Mouse (Mus musculus) hindbrain, embryonic 12.5 days (tissue): Measurements from ENCODE around the gene Cel. TPM values are rescaled to one million over a fixed set of nuclear protein-coding genes. Genes with fewer than 3 reads are reported as not detected.

ENCODE experiments used
- ATAC-seq: fragments of 200-750 bp; cut with Nextera tagmentation; 2 replicates; pipeline ENCODE4 v1.8.0; 2017; ENCODE audit warnings: moderate TSS enrichment; ENCODE audit not compliant: low FRiP score
- H3K27ac ChIP-seq: fragments of 300-500 bp; sonication (generic); 2 replicates; pipeline ENCODE4 v1.5.1; 2016; ENCODE audit warnings: mild to moderate bottlenecking
- H3K27me3 ChIP-seq: fragments of 300-500 bp; sonication (generic); 2 replicates; pipeline ENCODE4 v1.6.1; 2016; ENCODE audit warnings: mild to moderate bottlenecking
- H3K36me3 ChIP-seq: fragments of 300-500 bp; sonication (generic); 2 replicates; pipeline ENCODE4 v1.6.1; 2016; ENCODE audit warnings: mild to moderate bottlenecking
- H3K4me1 ChIP-seq: fragments of 300-500 bp; sonication (generic); 2 replicates; pipeline ENCODE4 v1.6.1; 2016
- H3K4me2 ChIP-seq: fragments of 300-500 bp; sonication (generic); replicated peaks from 2 replicates; pipeline ENCODE4 v1.6.1; 2016; ENCODE audit warnings: mild to moderate bottlenecking
- H3K4me3 ChIP-seq: fragments of 300-500 bp; sonication (generic); 2 replicates; pipeline ENCODE4 v1.5.1; 2016; ENCODE audit warnings: mild to moderate bottlenecking
- H3K9ac ChIP-seq: fragments of 300-500 bp; sonication (generic); 2 replicates; pipeline ENCODE4 v1.6.1; 2016; ENCODE audit warnings: mild to moderate bottlenecking, moderate library complexity
- H3K9me3 ChIP-seq: fragments of 300-500 bp; sonication (generic); replicated peaks from 2 replicates; pipeline ENCODE4 v1.6.1; 2016; ENCODE audit warnings: mild to moderate bottlenecking
- WGBS: fragments of 180-500 bp; shearing (Covaris S2); methylation state at CpG from one replicate; pipeline ENCODE4 v1.1.7; 2016; 5-methylcytosine and 5-hydroxymethylcytosine counted together
- polyA plus RNA-seq: library from polyadenylated mRNA; unstranded; fragments of >200 nt; fragmentation: Nextera tagmentation; extraction: Ambion mirVana; gene quantifications from 2 replicates; pipeline ENCODE4 v1.2.1, GENCODE M21; 2016

The Cel gene
- polyA plus RNA-seq, result not detected in 2 replicates

DNA sequence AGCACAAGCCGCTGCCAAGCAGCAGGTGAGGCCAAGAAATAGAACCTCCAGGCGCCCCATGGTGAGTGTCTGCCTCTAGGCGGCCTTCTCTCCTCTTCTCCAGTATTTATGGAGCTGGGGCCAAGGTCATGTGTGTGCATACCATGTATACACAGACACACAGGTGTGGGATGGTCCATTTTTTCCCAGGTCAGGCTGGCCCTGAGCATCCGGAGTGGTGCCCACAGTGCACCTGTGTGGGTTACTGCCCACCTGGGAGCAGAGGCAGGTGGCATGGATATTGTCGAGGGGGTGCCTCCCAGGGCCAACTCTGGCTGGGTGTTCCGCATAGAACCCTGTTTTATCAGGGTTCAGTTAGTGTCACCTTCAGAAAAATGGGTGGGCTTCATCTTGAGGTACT lies at the start of gene Cel:
Gene Cel (minus strand): TSS at position 101 of the 400 bp plus-strand sequence.
- 65% methylated on average over 6 of the region's 6 CpGs for WGBS
- no peaks in the 10 kb centered on the region for H3K9me3 ChIP-seq
- no peak within 1 kb of the TSS for H3K4me3 ChIP-seq
- peaks cover 38% of the 10 kb centered on the region for H3K36me3 ChIP-seq
- H3K4me2 ChIP-seq, result no peak within 1 kb of the TSS
- ATAC-seq, result no peak
- H3K4me1 ChIP-seq, result no peaks in the 10 kb centered on the region
- H3K27ac ChIP-seq, result no peak within 1 kb of the TSS
- H3K9ac ChIP-seq, result no peak within 1 kb of the TSS
- H3K27me3 ChIP-seq, result no peaks in the 10 kb centered on the region

DNA sequence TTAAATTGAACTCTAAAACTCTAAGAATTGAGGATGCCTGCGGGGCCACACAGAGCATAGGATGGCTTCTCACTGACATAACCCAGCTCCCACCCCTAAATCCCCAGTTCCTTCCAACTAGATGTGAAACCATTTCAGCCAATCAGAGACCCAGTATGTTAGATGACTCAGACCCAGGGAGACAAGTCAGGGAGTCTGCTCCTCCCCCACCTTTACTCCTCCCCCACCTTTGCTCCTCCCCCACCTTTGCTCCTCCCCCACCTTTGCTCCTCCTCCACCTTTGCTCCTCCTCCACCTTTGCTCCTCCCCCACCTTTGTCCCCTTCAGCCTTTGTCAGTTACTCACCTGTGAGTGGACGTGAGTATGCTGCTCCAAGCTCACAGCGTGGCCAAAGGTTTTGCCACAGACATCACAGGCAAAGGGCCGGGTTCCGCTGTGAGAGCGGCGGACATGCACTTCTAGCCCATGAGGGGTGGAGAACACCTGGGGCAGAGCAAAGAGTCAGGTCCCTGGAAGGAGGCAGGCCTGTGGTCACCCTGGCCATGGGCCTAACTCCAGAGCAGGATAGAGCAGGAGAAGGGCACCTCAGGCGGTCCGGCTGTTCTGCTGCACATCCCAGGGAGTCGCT lies 49.3 kb upstream of the Cel start:
- 69% methylated on average over 10 of the region's 10 CpGs for WGBS
- no peaks in the 10 kb centered on the region for H3K4me1 ChIP-seq
- no peak overlapping the region for H3K9ac ChIP-seq
- H3K27me3 ChIP-seq, result peaks cover 7% of the 10 kb centered on the region
- H3K27ac ChIP-seq, result no peak overlapping the region
- H3K4me2 ChIP-seq, result no peak overlapping the region
- no peak overlapping the region for H3K4me3 ChIP-seq
- ATAC-seq, result no peak
- H3K9me3 ChIP-seq, result no peaks in the 10 kb centered on the region
- H3K36me3 ChIP-seq, result no peaks in the 10 kb centered on the region

DNA sequence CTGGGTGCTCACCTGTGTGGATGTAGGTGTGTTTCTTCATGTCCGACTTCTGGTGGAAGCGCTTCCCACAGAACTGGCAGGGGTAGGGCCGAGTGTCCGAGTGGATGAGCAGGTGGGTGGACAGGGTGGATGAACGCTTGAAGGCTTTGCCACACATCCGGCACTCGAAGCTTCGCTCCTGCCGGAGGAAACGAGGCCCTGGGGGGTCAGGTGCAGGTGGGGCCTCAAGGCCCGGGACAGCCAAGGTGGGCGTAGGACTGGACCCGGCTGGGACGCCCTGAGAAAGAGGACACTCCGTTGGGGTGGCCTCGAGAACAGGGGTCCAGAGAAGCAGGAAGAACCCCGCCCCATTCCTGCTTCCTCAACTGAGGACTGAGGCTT lies 48.2 kb upstream of the Cel start:
- Histone ChIP-seq H3K4me3 (no peak overlapping the region), H3K27ac (no peak overlapping the region), H3K9ac (no peak overlapping the region), H3K9me3 (no peaks in the 10 kb centered on the region), H3K4me2 (no peak overlapping the region), H3K27me3 (peaks cover 6% of the 10 kb centered on the region), H3K4me1 (no peaks in the 10 kb centered on the region), H3K36me3 (no peaks in the 10 kb centered on the region)
- ATAC-seq, result no peak
- WGBS, result 82% methylated on average over 17 of the region's 17 CpGs

GRCm38 (mm10) chr2:28610716-28611406 lies 47.7 kb upstream of the Cel start:
- Histone ChIP-seq H3K4me2 (no peak overlapping the region), H3K36me3 (no peaks in the 10 kb centered on the region), H3K4me1 (peaks cover 1% of the 10 kb centered on the region; the same call in 1 of the 2 replicates), H3K9ac (no peak overlapping the region; the same call in 1 of the 2 replicates), H3K27ac (no peak overlapping the region), H3K9me3 (no peaks in the 10 kb centered on the region), H3K4me3 (no peak overlapping the region), H3K27me3 (peaks cover 6% of the 10 kb centered on the region)
- ATAC-seq, result no peak
- WGBS, result 51% methylated on average over 12 of the region's 12 CpGs

DNA sequence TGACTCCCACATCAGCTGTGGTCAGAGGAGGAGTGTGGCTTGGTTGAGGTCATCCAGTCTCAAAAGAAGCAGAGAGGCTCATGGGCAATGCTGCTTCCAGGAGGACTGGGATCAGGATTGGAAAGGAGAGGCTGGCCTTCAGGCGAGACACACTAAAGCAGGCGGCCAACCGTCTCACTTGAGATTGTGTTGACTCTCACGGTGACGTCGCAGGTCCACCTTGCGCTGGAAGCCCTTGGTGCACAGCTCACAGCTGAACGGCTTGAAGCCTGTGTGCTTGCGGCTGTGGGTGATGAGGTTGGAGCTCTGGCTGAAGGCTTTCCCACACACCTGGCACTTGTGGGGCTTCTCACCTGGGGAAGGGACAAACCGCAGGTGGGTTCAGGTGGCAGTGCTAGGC lies 46.6 kb upstream of the Cel start:
- H3K4me3 ChIP-seq, result no peak overlapping the region
- H3K36me3 ChIP-seq, result no peaks in the 10 kb centered on the region
- peaks cover 6% of the 10 kb centered on the region for H3K27me3 ChIP-seq
- 90% methylated on average over 10 of the region's 10 CpGs for WGBS
- H3K9me3 ChIP-seq, result no peaks in the 10 kb centered on the region
- H3K4me2 ChIP-seq, result no peak overlapping the region
- H3K4me1 ChIP-seq, result peaks cover 3% of the 10 kb centered on the region; the same call in 1 of the 2 replicates
- no peak for ATAC-seq
- H3K9ac ChIP-seq, result no peak overlapping the region
- no peak overlapping the region for H3K27ac ChIP-seq

DNA sequence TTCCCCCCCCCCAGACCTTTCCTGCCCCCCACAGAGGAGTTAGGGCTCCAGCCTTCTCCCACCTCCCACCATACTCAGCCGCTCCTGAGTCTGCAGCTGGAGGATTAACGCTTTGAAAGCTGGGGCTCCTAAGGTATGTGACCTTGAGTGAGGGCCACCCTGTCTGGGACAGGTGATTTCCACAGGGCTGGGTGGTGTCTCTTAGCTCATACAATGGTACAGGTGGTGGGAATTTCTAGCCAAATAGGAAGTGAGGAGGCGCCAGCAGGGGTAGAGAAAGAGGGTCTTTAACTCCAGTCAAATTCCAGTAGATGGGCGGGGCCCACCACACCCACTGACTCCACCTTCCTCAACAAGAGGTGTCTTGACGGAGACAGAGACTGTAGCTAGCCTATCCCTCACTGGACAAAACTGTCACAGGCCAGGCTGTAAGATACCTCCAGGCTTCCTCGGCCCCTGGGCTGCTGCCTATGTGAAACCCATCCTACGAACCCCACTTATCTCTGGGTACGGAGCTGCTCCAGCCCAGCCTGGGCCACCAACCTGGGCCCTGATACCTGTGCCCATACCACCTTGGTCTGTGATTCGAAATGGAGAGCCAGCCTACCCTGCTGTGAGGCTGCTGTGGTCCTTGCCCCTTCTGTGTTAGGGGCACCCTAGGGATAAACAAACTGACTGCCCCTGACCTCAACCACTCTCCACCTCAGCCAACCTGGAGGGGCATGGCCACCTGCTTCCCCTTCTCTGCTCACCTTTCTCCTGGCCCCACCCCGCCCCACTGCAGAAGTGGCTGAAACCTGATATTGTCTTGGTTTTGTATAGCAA lies 44.4 kb upstream of the Cel start:
- H3K27me3 ChIP-seq, result peaks cover 3% of the 10 kb centered on the region; the same call in 1 of the 2 replicates
- no peak overlapping the region for H3K9ac ChIP-seq
- H3K9me3 ChIP-seq, result no peaks in the 10 kb centered on the region
- no peak for ATAC-seq
- no peak overlapping the region for H3K4me3 ChIP-seq
- H3K4me2 ChIP-seq, result no peak overlapping the region
- peaks cover 3% of the 10 kb centered on the region; the same call in 1 of the 2 replicates for H3K4me1 ChIP-seq
- no peaks in the 10 kb centered on the region for H3K36me3 ChIP-seq
- 42% methylated on average over 10 of the region's 10 CpGs for WGBS
- no peak overlapping the region for H3K27ac ChIP-seq

DNA sequence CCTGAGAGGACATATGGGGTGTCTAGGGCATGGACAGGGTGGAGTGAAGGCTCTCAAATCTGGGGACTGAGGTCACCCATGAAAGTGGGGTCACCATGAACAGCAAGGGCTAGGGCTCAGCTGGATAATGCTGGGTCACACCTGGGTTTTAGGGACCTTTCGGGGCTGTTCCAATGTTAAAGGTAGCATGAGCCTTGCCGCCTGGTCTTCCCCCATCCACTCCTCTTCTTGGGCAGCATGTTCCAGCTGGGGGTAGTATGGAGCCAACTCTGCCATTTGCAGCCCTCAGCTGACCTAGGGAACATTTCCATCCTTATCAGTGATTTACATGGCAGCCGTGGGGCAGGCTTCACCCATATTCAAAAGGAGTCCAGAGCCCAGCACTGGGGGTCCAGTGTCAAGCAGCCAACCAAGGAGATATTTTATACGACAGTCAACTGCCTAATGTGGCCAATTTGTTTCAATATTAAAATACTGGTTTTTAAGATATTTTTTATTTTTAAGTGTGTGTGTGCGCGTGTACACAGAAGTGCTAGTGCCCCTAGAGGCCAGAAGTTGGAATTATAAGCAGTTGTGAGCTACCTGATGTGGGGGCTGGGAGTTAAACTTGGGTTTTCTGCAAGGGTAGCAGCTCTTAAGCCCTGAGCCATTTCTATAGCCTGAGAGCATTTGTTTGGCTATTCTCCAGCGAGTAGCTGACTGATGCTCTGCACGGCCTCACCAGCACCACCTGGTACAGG lies 43.6 kb upstream of the Cel start:
- Histone ChIP-seq H3K4me3 (no peak overlapping the region), H3K27me3 (peaks cover 3% of the 10 kb centered on the region; the same call in 1 of the 2 replicates), H3K9me3 (no peaks in the 10 kb centered on the region), H3K4me2 (no peak overlapping the region), H3K27ac (no peak overlapping the region), H3K4me1 (peaks cover 3% of the 10 kb centered on the region; the same call in 1 of the 2 replicates), H3K36me3 (no peaks in the 10 kb centered on the region), H3K9ac (no peak overlapping the region)
- ATAC-seq, result no peak
- WGBS, result 69% methylated on average over 8 of the region's 8 CpGs

DNA sequence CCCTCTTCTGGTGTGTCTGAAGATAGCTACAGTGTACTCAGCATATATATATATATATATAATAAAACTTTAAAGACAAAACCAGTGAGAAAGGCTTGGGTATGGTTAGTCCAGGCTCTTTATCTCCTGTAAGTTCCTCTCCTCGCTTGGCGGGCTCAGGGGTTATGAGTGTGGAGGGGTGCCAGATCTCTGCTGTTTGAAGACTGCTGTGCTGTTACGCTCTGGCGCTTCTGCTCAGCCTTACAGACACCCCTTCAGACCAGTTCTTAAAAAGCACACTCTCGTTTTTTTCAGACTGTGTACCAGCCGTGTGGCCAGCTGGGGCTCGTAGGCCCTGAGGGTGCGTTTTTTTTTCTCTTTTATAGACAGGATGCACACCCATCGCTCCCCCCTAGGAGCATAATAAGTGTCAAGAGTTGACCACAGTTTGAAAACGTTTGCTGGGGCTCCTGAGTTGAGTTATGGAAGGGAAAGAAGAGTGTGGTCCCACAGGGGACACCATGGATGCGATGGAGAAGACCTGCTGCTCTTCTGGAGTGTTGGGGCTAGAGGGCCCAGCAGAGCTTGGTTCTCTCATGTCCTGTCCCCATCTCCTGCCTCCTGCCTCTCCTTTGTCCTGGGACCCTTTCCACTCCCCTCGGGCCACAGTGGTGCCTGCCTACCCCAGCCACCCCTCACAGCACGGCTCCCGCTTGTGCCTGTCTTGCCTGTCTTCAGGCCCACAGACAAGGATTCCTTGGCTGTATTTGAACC lies 42.8 kb upstream of the Cel start:
- no peak overlapping the region for H3K27ac ChIP-seq
- no peak for ATAC-seq
- H3K4me2 ChIP-seq, result no peak overlapping the region
- peaks cover 3% of the 10 kb centered on the region; the same call in 1 of the 2 replicates for H3K27me3 ChIP-seq
- no peak overlapping the region for H3K4me3 ChIP-seq
- WGBS, result 66% methylated on average over 14 of the region's 14 CpGs
- H3K4me1 ChIP-seq, result peaks cover 3% of the 10 kb centered on the region; the same call in 1 of the 2 replicates
- H3K9me3 ChIP-seq, result no peaks in the 10 kb centered on the region
- no peaks in the 10 kb centered on the region for H3K36me3 ChIP-seq
- H3K9ac ChIP-seq, result no peak overlapping the region

- no peak overlapping the region for H3K4me3 ChIP-seq
Measured at GRCm38 (mm10) chr2:28603542-28603941, 40.3 kb upstream of the Cel start.

GRCm38 (mm10) chr2:28601720-28602590 lies 38.8 kb upstream of the Cel start:
- Histone ChIP-seq H3K27me3 (no peaks in the 10 kb centered on the region), H3K4me2 (no peak overlapping the region), H3K9ac (no peak overlapping the region), H3K4me3 (no peak overlapping the region), H3K4me1 (peaks cover 16% of the 10 kb centered on the region), H3K9me3 (no peaks in the 10 kb centered on the region), H3K27ac (no peak overlapping the region), H3K36me3 (no peaks in the 10 kb centered on the region)
- no peak for ATAC-seq
- WGBS, result 63% methylated on average over 12 of the region's 12 CpGs

More at GRCm38 (mm10) chr2:28603542-28603941, 40.3 kb upstream of the Cel start:
- ATAC-seq, result no peak
- Histone ChIP-seq H3K36me3 (no peaks in the 10 kb centered on the region), H3K27ac (no peak overlapping the region), H3K9ac (no peak overlapping the region), H3K27me3 (peaks cover 3% of the 10 kb centered on the region; the same call in 1 of the 2 replicates), H3K9me3 (no peaks in the 10 kb centered on the region), H3K4me1 (peaks cover 8% of the 10 kb centered on the region), H3K4me2 (no peak overlapping the region)
- WGBS, result 93% methylated on average over 5 of the region's 5 CpGs

GRCm38 (mm10) chr2:28599569-28599900 lies 36.3 kb upstream of the Cel start:
- 74% methylated on average over 6 of the region's 6 CpGs for WGBS
- no peak overlapping the region for H3K4me3 ChIP-seq
- no peak for ATAC-seq
- peaks cover 13% of the 10 kb centered on the region for H3K4me1 ChIP-seq
- no peaks in the 10 kb centered on the region for H3K9me3 ChIP-seq
- H3K27ac ChIP-seq, result no peak overlapping the region
- no peaks in the 10 kb centered on the region for H3K27me3 ChIP-seq
- no peak overlapping the region for H3K9ac ChIP-seq
- H3K36me3 ChIP-seq, result no peaks in the 10 kb centered on the region
- no peak overlapping the region for H3K4me2 ChIP-seq
